Mouse (Mus musculus) erythroid progenitor cell, adult 5-6 weeks (primary cell): ENCODE measurements around the gene Eif4h. TPM values are rescaled to one million over a fixed set of nuclear protein-coding genes. Genes with fewer than 3 reads are reported as not detected.

ENCODE experiments used
- ATAC-seq: replicated peaks from 2 replicates; pipeline ENCODE4 v1.8.0; 2016; ENCODE audit warnings: moderate number of reproducible peaks, mild to moderate bottlenecking, moderate TSS enrichment, inconsistent platforms; ENCODE audit not compliant: poor library complexity, low FRiP score, severe bottlenecking
- total RNA-seq, 2 experiments: library from RNA; stranded (forward) in 1 of 2; stranded (reverse) in 1 of 2; fragments of 150-400 nt in 1 of 2; fragments of 186-747, 209-891 nt in 1 of 2; gene quantifications; 2 replicates each; pipeline versions ENCODE4 v1.2.3 to v1.2.4; 2015 to 2017; ENCODE audit warnings: low replicate concordance in 2 of 2

The Eif4h gene
- total RNA-seq, 2 experiments from 2014 or later: 150 to 157 TPM

DNA sequence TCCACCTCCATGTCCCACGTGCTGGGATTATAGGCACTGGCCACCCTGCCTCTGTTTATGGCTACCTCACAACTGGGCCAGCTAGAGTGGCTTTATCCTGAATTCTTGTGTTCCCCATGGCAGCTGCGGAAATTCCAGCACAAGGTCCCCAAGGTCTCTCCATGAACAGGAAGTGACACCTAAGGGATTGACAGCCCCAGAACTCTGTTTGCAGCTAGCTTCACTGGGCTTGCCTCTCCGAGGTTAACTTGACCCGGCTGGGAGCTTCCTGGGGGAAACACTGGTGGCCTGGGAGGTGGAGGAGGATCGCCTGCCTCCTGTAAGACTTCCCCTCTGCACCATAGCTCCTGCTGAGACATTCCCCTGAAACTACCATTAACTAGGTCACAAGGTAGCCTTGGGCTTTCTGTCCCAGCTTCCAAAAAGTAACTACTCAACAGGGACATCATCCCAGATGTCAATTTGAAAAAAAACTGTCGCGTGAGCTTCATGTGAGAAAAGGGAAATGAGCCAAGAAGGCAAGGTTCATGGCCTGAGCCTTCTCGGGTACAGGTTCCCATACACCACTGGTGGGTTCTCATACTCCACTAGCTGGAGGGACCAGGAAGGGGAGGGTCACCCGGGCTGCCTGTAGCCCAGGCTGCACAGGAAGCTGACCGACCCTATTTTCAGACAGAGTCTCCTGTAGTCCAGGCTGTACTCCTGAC lies 66.6 kb downstream of the Eif4h start:
- ATAC-seq: 0 out of 2 replicates have a peak, but pooled peaks have one; percentile 8

DNA sequence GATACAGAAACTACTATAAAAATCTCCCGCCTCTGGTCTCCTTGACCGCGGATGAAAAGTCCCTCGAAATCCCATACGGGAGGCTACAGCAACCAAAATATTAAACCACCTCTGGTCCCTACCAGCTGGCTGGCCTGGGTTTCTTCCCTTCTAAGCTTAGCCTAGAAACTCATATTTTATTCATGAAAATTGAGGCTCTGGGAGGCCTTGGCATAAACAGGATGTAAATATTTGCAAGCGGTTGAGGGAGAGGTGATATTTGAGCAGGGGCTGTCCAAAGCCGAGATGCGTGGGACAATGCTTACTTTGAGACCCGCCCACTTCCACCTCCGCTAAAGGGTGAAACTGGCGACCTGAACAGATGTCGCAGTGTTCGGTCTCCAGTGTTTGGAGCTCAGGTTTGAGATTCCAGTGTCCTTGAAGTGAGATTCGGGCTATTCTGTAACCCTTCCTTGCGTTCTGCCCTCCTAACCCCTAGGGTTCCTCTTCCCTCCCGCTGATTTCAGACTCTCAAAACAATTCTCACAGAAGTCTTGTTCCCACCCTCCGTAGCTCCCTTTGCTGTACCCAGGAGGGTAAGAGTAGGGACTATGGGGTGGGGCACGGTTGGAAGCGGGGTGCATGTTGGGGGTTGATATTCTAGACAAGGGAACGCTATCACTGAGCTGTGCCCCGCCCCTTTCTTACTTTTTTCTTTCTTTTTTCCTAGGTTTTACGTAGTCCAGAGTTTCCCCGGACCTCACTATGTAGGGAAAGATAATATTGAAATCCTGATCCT lies 67.4 kb downstream of the Eif4h start:
- peak; percentile 75 for ATAC-seq

Other genes starting within 250 kb of the Eif4h start
- gene Gtf2ird1, start 182.8 kb downstream of the Eif4h start, total RNA-seq (2015; ENCODE audit: low replicate concordance): 6.3 and 19.1 TPM in 2 replicates
- 0.77 and 1.6 TPM in 2 replicates for gene Gtf2ird1, start 182.8 kb downstream of the Eif4h start, total RNA-seq (2017; ENCODE audit: low replicate concordance)
- gene Clip2, start 87.1 kb downstream of the Eif4h start, total RNA-seq (2015; ENCODE audit: low replicate concordance): 0.84 TPM in 1 of 2 replicates, not detected in the other
- gene Clip2, start 87.1 kb downstream of the Eif4h start, total RNA-seq (2017; ENCODE audit: low replicate concordance): 0.68 and 0.77 TPM in 2 replicates
- gene Syna, start 79.3 kb downstream of the Eif4h start, total RNA-seq (2015; ENCODE audit: low replicate concordance): not detected in 2 replicates
- not detected in 2 replicates for gene Syna, start 79.3 kb downstream of the Eif4h start, total RNA-seq (2017; ENCODE audit: low replicate concordance)
- 83.4 and 101 TPM in 2 replicates for gene Rfc2, start 58.1 kb downstream of the Eif4h start, total RNA-seq (2015; ENCODE audit: low replicate concordance)
- 51.7 and 56.7 TPM in 2 replicates for gene Rfc2, start 58.1 kb downstream of the Eif4h start, total RNA-seq (2017; ENCODE audit: low replicate concordance)
- gene Lat2, start 24.5 kb downstream of the Eif4h start, total RNA-seq (2015; ENCODE audit: low replicate concordance): 4.2 and 9.4 TPM in 2 replicates
- gene Lat2, start 24.5 kb downstream of the Eif4h start, total RNA-seq (2017; ENCODE audit: low replicate concordance): 4.0 and 14.3 TPM in 2 replicates
- 0.42 and 1.8 TPM in 2 replicates for gene Limk1, start 49.1 kb upstream of the Eif4h start, total RNA-seq (2015; ENCODE audit: low replicate concordance)
- gene Limk1, start 49.1 kb upstream of the Eif4h start, total RNA-seq (2017; ENCODE audit: low replicate concordance): 0.64 and 0.76 TPM in 2 replicates
- not detected in 2 replicates for gene Eln, start 107.8 kb upstream of the Eif4h start, total RNA-seq (2015; ENCODE audit: low replicate concordance)
- not detected in 2 replicates for gene Eln, start 107.8 kb upstream of the Eif4h start, total RNA-seq (2017; ENCODE audit: low replicate concordance)